Mouse (Mus musculus) forebrain, embryonic 14.5 days (tissue): Measurements from ENCODE around the gene Sema6d. TPM values are rescaled to one million over a fixed set of nuclear protein-coding genes. Genes with fewer than 3 reads are reported as not detected.

ENCODE experiments used
- ATAC-seq: fragments of 200-750 bp; cut with Nextera tagmentation; 2 replicates; pipeline ENCODE4 v1.8.0; 2017; ENCODE audit warnings: mild to moderate bottlenecking, moderate library complexity
- DNase-seq: peaks from one replicate; pipeline ENCODE4 v3.0.0-alpha.2; 2015; ENCODE audit warnings: low spot score
- H3K27ac ChIP-seq: fragments of 300-500 bp; sonication (generic); 2 replicates; pipeline ENCODE4 v1.5.1; 2014; ENCODE audit warnings: low read depth, mild to moderate bottlenecking, control low read depth, low read length, moderate library complexity
- H3K27me3 ChIP-seq: fragments of 300-500 bp; sonication (generic); replicated peaks from 2 replicates; pipeline ENCODE4 v1.6.1; 2014; ENCODE audit warnings: low read length, control low read depth, mixed read lengths; ENCODE audit not compliant: control insufficient read depth, insufficient read depth
- H3K36me3 ChIP-seq: fragments of 300-500 bp; sonication (generic); 2 replicates; pipeline ENCODE4 v1.6.1; 2014; ENCODE audit warnings: low read length, control low read depth; ENCODE audit not compliant: control insufficient read depth, insufficient read depth
- H3K4me1 ChIP-seq: fragments of 300-500 bp; sonication (generic); 2 replicates; pipeline ENCODE4 v1.6.1; 2014; ENCODE audit warnings: antibody characterized with exemption, low read length, control low read depth; ENCODE audit not compliant: control insufficient read depth, insufficient read depth
- H3K4me2 ChIP-seq: fragments of 300-500 bp; sonication (generic); 2 replicates; pipeline ENCODE4 v1.6.1; 2014; ENCODE audit warnings: mild to moderate bottlenecking, control low read depth, low read length
- H3K4me3 ChIP-seq: fragments of 300-500 bp; sonication (generic); 2 replicates; pipeline ENCODE4 v1.5.1; 2014; ENCODE audit warnings: low read depth, low read length, control low read depth
- H3K9ac ChIP-seq: fragments of 300-500 bp; sonication (generic); 2 replicates; pipeline ENCODE4 v1.6.1; 2014; ENCODE audit warnings: mild to moderate bottlenecking, low read length, control low read depth, moderate library complexity
- H3K9me3 ChIP-seq: fragments of 300-500 bp; sonication (generic); replicated peaks from 2 replicates; pipeline ENCODE4 v1.6.1; 2016; ENCODE audit warnings: low read length, control low read depth, mixed read lengths; ENCODE audit not compliant: control insufficient read depth
- WGBS: fragments of 180-500 bp; shearing (Covaris S2); extraction: QIAGEN DNeasy Blood & Tissue Kit; methylation state at CpG from one replicate; pipeline ENCODE4 v1.1.7; 2014; 5-methylcytosine and 5-hydroxymethylcytosine counted together
- polyA plus RNA-seq: library from polyadenylated mRNA; unstranded; fragments of >200 nt; fragmentation: Nextera tagmentation; extraction: Ambion mirVana; gene quantifications from 2 replicates; pipeline ENCODE4 v1.2.1, GENCODE M21; 2014

Gene Sema6d
- polyA plus RNA-seq, 1 experiment from 2014 or later, result 15.7 TPM

DNA sequence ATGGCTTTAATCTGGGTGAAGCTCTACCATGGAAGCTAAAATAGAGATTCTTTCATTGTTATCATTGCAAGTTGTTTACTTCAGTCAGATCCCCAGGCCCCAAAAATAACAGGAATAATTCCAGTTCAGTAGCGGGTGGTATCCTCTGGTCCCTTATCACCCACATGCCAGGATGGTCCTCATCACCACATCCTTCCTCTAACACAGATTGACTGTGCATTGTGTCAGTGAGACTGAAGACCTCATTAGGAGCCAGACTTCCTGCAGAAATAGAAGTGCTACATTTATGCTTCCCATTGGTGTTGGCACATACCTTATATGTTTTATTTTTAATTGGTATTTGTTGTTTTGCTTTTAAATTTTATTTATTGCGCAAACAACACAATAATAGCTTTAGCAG, 354.4 kb downstream of the Sema6d start:
- Histone ChIP-seq H3K4me2 (no peak overlapping the region), H3K9ac (no peak overlapping the region), H3K27ac (no peak overlapping the region), H3K4me3 (no peak overlapping the region), H3K36me3 (no peaks in the 10 kb centered on the region), H3K9me3 (no peaks in the 10 kb centered on the region), H3K4me1 (no peaks in the 10 kb centered on the region), H3K27me3 (no peaks in the 10 kb centered on the region)
- DNase-seq (no peak), ATAC-seq (no peak)
- 97% methylated on average over 2 of the region's 2 CpGs for WGBS

DNA sequence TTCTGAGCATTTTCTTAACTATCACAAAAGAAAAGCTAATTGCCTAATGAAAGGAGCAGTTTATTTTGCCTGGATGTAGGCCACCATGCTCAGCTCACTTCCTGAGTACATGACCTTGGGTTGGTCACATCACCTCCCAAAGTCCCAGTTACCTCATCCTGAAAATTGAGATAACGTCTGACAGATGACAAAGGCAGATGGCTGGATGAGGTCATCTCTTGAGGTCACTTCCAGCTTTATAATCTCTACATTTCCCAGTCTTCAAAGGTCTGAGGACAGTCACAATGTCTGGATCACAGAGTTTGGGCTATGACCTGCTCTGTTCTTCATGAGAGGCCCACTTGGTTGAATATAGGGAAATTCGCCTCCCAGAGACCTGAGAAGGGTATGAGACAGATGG, 366.1 kb downstream of the Sema6d start:
- H3K4me2 ChIP-seq, result no peak overlapping the region
- no peak overlapping the region for H3K4me3 ChIP-seq
- DNase-seq (no peak), ATAC-seq (no peak)
- H3K9ac ChIP-seq, result no peak overlapping the region
- H3K27ac ChIP-seq, result no peak overlapping the region
- no peaks in the 10 kb centered on the region for H3K27me3 ChIP-seq
- WGBS, result 85% methylated on average over 2 of the region's 2 CpGs
- no peaks in the 10 kb centered on the region for H3K4me1 ChIP-seq
- no peaks in the 10 kb centered on the region for H3K36me3 ChIP-seq
- H3K9me3 ChIP-seq, result no peaks in the 10 kb centered on the region

DNA sequence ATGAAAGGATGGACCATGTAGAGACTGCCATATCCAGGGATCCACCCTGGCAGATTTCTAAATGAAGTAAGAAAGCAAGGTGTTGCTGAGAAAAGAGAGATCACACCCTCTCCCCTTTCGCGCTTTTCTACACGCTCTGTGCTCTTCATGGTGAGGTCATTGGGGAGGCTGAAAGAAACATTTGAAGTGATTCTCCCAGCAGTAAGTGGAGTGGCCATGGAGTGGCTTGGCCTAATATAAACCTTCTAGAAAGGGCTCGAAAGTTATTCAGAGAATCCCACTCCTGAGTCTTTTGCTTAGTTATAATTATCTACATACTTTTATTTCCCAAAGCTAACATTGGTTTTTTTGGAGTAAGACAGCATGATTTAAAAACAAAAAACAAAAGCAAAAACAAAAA, 367.2 kb downstream of the Sema6d start:
- no peaks in the 10 kb centered on the region for H3K9me3 ChIP-seq
- 0 out of 2 replicates have a peak, but pooled peaks cover 2% of the 10 kb centered on the region for H3K4me1 ChIP-seq
- H3K36me3 ChIP-seq, result no peaks in the 10 kb centered on the region
- no peak for ATAC-seq
- H3K27me3 ChIP-seq, result no peaks in the 10 kb centered on the region
- 93% methylated on average over 4 of the region's 4 CpGs for WGBS
- H3K9ac ChIP-seq, result no peak overlapping the region
- no peak for DNase-seq
- H3K27ac ChIP-seq, result no peak overlapping the region
- H3K4me2 ChIP-seq, result no peak overlapping the region
- H3K4me3 ChIP-seq, result no peak overlapping the region

DNA sequence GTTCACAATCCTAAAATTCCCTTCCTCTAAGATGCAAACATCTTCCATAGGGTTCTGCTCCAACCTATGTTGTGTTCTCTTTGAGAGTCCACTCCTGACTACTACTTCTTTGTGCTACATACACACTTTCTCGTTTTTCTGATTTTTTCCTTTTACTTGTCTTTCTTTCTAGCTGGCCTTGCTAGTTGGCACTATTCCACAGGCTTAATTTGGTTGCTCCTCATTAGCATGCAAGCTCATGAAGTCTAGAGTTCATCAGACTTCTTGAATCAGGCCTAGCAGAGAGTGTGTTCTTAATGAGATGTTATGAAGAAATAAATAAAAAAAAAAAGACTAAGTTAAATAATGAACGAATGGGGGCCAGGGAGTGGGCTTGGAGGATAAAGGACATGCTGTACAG, 368.3 kb downstream of the Sema6d start:
- no peak overlapping the region for H3K27ac ChIP-seq
- H3K27me3 ChIP-seq, result no peaks in the 10 kb centered on the region
- no peak overlapping the region for H3K4me3 ChIP-seq
- no peak overlapping the region for H3K4me2 ChIP-seq
- H3K36me3 ChIP-seq, result no peaks in the 10 kb centered on the region
- ATAC-seq (no peak), DNase-seq (peak; percentile 44)
- no peaks in the 10 kb centered on the region for H3K9me3 ChIP-seq
- 14% methylated on average over 2 of the region's 2 CpGs for WGBS
- no peak overlapping the region for H3K9ac ChIP-seq
- H3K4me1 ChIP-seq, result 0 out of 2 replicates have a peak, but pooled peaks cover 2% of the 10 kb centered on the region

- H3K27ac ChIP-seq, result no peak overlapping the region
- peaks cover 6% of the 10 kb centered on the region; the same call in 1 of the 2 replicates for H3K4me1 ChIP-seq
- no peaks in the 10 kb centered on the region for H3K36me3 ChIP-seq
- H3K9me3 ChIP-seq, result no peaks in the 10 kb centered on the region
- ATAC-seq, result no peak
- H3K4me2 ChIP-seq, result no peak overlapping the region
- no peak for DNase-seq
- WGBS, result 81% methylated on average over 2 of the region's 2 CpGs
- H3K9ac ChIP-seq, result no peak overlapping the region
- H3K4me3 ChIP-seq, result no peak overlapping the region
- H3K27me3 ChIP-seq, result no peaks in the 10 kb centered on the region
These were observed 371.2 kb downstream of the Sema6d start for GRCm38 (mm10) chr2:124460956-124461355.

DNA sequence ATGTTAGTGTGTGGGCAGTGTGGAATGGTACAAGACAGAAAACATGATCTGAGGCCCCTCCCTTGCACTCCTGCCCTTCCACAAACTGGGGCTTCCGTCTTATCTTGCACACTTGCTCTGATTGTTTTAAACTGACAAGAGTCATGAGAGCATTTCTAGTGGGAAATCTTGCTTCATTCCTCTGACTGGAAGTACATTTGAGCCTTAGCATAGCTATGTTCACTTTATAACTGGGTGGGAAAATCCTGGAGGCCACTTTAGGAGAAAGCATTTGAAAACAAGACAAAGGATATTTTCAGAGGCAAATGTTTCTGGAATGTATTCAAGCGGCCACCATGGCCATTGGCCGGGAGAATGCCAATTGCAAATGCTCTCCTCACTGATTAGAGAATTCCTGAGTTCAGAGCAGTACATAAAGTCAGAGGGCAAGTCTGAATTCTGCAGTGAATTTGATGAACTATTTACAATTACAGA, 371.6 kb downstream of the Sema6d start:
- H3K36me3 ChIP-seq, result no peaks in the 10 kb centered on the region
- H3K4me2 ChIP-seq, result no peak overlapping the region
- H3K4me1 ChIP-seq, result peaks cover 6% of the 10 kb centered on the region; the same call in 1 of the 2 replicates
- no peak overlapping the region for H3K4me3 ChIP-seq
- 45% methylated on average over 3 of the region's 3 CpGs for WGBS
- H3K9me3 ChIP-seq, result no peaks in the 10 kb centered on the region
- no peaks in the 10 kb centered on the region for H3K27me3 ChIP-seq
- H3K27ac ChIP-seq, result no peak overlapping the region
- H3K9ac ChIP-seq, result no peak overlapping the region
- DNase-seq (no peak), ATAC-seq (no peak)

GRCm38 (mm10) chr2:124465004-124465946, 375.5 kb downstream of the Sema6d start:
- Histone ChIP-seq H3K27ac (no peak overlapping the region), H3K9me3 (no peaks in the 10 kb centered on the region), H3K27me3 (no peaks in the 10 kb centered on the region), H3K4me3 (no peak overlapping the region), H3K4me2 (no peak overlapping the region), H3K4me1 (peaks cover 8% of the 10 kb centered on the region; the same call in 1 of the 2 replicates), H3K9ac (no peak overlapping the region), H3K36me3 (no peaks in the 10 kb centered on the region)
- WGBS, result 15% methylated on average over 8 of the region's 8 CpGs
- peak; percentile 41; the same call in 1 of the 2 replicates for ATAC-seq
- DNase-seq, result peak; percentile 24

DNA sequence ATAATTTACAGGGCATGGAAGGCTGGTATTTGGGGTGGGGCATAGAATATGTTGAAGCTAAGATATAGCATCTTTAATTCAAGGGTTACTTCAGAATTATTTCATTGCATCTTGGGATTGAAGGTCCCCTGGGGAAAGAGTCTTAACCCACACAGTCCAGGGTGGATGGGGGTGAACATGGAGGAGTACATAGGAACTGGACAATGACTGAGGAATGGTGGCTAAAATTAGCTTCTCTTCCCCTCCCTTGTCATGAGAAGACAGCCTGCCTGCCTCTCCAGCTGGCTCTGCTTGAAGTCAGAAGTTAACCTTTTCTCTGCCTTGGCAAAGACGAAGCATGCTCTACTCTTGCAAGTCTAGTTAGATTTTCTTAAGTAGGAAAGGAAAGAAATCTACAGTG, 377.7 kb downstream of the Sema6d start:
- H3K27ac ChIP-seq, result no peak overlapping the region
- no peaks in the 10 kb centered on the region for H3K27me3 ChIP-seq
- H3K4me3 ChIP-seq, result no peak overlapping the region
- ATAC-seq (no peak), DNase-seq (no peak)
- WGBS, result 84% methylated on average over 1 of the region's 1 CpGs
- no peak overlapping the region for H3K9ac ChIP-seq
- no peaks in the 10 kb centered on the region for H3K9me3 ChIP-seq
- H3K4me2 ChIP-seq, result no peak overlapping the region
- H3K4me1 ChIP-seq, result peaks cover 19% of the 10 kb centered on the region; the same call in 1 of the 2 replicates
- no peaks in the 10 kb centered on the region for H3K36me3 ChIP-seq
